Mouse (Mus musculus) gastrocnemius, adult 8-10 months (tissue): ENCODE data around the gene Rab11b. TPM values are rescaled to one million over a fixed set of nuclear protein-coding genes. Genes with fewer than 3 reads are reported as not detected.
A peak's percentile ranks its signal among the peaks of the same experiment; 100 is the strongest.
"Not testable (repeated sequence)": the region's sequence is repeated elsewhere in the genome, so short reads cannot be mapped to it uniquely, and the experiment has no call there.

Experiments
- DNase-seq, 2 experiments: peaks; one replicate each; pipeline ENCODE4 v3.0.0; 2022; ENCODE audit warnings: low spot score in 2 of 2
- total RNA-seq, 4 experiments: library from RNA; stranded (reverse); gene quantifications; 2 replicates each; pipeline ENCODE4 v1.2.4; 2022

Rab11b gene
- total RNA-seq, 4 experiments from 2014 or later: 131 to 136 (median 133) TPM

- no peak for DNase-seq
Observed at GRCm38 (mm10) chr17:33773426-33773825, 13.1 kb upstream of the Rab11b start.

- DNase-seq: no peak
Observed at GRCm38 (mm10) chr17:33771617-33772016, 11.3 kb upstream of the Rab11b start.

GRCm38 (mm10) chr17:33766389-33766788, 6.1 kb upstream of the Rab11b start:
- DNase-seq: no peak

GRCm38 (mm10) chr17:33759767-33760254, 519 bp downstream of the Rab11b start:
- DNase-seq: peak; percentile 91 to 94

- peak; percentile 37 to 72 for DNase-seq
Observed at GRCm38 (mm10) chr17:33757231-33757630, 3.1 kb downstream of the Rab11b start.

- peak in 1 of 2 experiments; percentile 24 for DNase-seq
Observed at GRCm38 (mm10) chr17:33756108-33756790, 4.1 kb downstream of the Rab11b start.

- DNase-seq: no peak
Observed at GRCm38 (mm10) chr17:33755418-33756107, 4.8 kb downstream of the Rab11b start.

GRCm38 (mm10) chr17:33754656-33755055, 5.7 kb downstream of the Rab11b start:
- no peak for DNase-seq

- no peak for DNase-seq
Observed at GRCm38 (mm10) chr17:33752297-33752696, 8.0 kb downstream of the Rab11b start.

- DNase-seq: no peak
Observed at GRCm38 (mm10) chr17:33751181-33751580, 9.1 kb downstream of the Rab11b start.

GRCm38 (mm10) chr17:33749451-33749850, 10.9 kb downstream of the Rab11b start:
- DNase-seq: no peak

- DNase-seq: no peak
Observed at GRCm38 (mm10) chr17:33746011-33746410, 14.3 kb downstream of the Rab11b start.

- no peak for DNase-seq
Observed at GRCm38 (mm10) chr17:33744686-33745384, 15.5 kb downstream of the Rab11b start.

- no peak for DNase-seq
Observed at GRCm38 (mm10) chr17:33742420-33742819, 17.9 kb downstream of the Rab11b start.

- DNase-seq: not testable (repeated sequence)
Observed at GRCm38 (mm10) chr17:33733526-33733925, 26.8 kb downstream of the Rab11b start.

GRCm38 (mm10) chr17:33732556-33733083, 27.7 kb downstream of the Rab11b start:
- DNase-seq: not testable (repeated sequence)

- no peak for DNase-seq
Observed at GRCm38 (mm10) chr17:33729215-33729614, 31.1 kb downstream of the Rab11b start.

- no peak for DNase-seq
Observed at GRCm38 (mm10) chr17:33728396-33728795, 31.9 kb downstream of the Rab11b start.

GRCm38 (mm10) chr17:33719736-33720378, 40.5 kb downstream of the Rab11b start:
- DNase-seq: no peak

- no peak for DNase-seq
Observed at GRCm38 (mm10) chr17:33718944-33719725, 41.2 kb downstream of the Rab11b start.
